Mouse (Mus musculus) megakaryocyte, embryonic 14.5 days (primary cell): ENCODE results near the gene Rhbdd1. TPM values are rescaled to one million over a fixed set of nuclear protein-coding genes. Genes with fewer than 3 reads are reported as not detected.

Experiments used
- H3K27me3 ChIP-seq: replicated peaks from 2 replicates; pipeline ENCODE3; 2012; ENCODE audit warnings: inconsistent platforms
- H3K36me3 ChIP-seq: replicated peaks from 2 replicates; pipeline ENCODE3; 2012; ENCODE audit warnings: low read length, inconsistent platforms, mixed read lengths
- H3K4me1 ChIP-seq: 2 replicates; pipeline ENCODE4 v1.6.1; 2012; ENCODE audit warnings: inconsistent platforms
- H3K4me3 ChIP-seq: replicated peaks from 2 replicates; pipeline ENCODE3; 2012; ENCODE audit warnings: moderate library complexity, mild to moderate bottlenecking, inconsistent platforms
- H3K9me3 ChIP-seq: 2 replicates; pipeline ENCODE4 v1.6.1; 2012; ENCODE audit warnings: inconsistent platforms
- FLI1 ChIP-seq: IDR thresholded peaks from 2 replicates; pipeline ENCODE4 v1.6.1; 2012; ENCODE audit warnings: low read length, inconsistent platforms, mixed read lengths
- GATA1 ChIP-seq: IDR thresholded peaks from 3 replicates; pipeline ENCODE4 v1.6.1; 2012; ENCODE audit warnings: mixed read lengths, low read length, inconsistent platforms, borderline replicate concordance
- polyA plus RNA-seq: library from polyadenylated mRNA; stranded (reverse); fragments of >175 nt; gene quantifications from 2 replicates; pipeline ENCODE4 v1.2.3, GENCODE M21; 2012; ENCODE audit warnings: low replicate concordance; ENCODE audit not compliant: insufficient read depth

Rhbdd1 gene
- polyA plus RNA-seq, 1 experiment = 1.2 TPM

- TF ChIP-seq GATA1 = no peak
- no peak for TF ChIP-seq FLI1
- Histone ChIP-seq H3K4me3 (no peak overlapping the region), H3K9me3 (peaks cover 8% of the 10 kb centered on the region; the same call in 1 of the 2 replicates), H3K4me1 (no peaks in the 10 kb centered on the region), H3K36me3 (no peaks in the 10 kb centered on the region), H3K27me3 (no peaks in the 10 kb centered on the region)
These were observed 158.3 kb downstream of the Rhbdd1 start for GRCm38 (mm10) chr1:82474461-82474961.

GRCm38 (mm10) chr1:82475254-82475653, 159.0 kb downstream of the Rhbdd1 start:
- H3K4me1 ChIP-seq = no peaks in the 10 kb centered on the region
- no peak overlapping the region for H3K4me3 ChIP-seq
- H3K36me3 ChIP-seq = no peaks in the 10 kb centered on the region
- TF ChIP-seq FLI1 (no peak), GATA1 (no peak)
- peaks cover 8% of the 10 kb centered on the region; the same call in 1 of the 2 replicates for H3K9me3 ChIP-seq
- no peaks in the 10 kb centered on the region for H3K27me3 ChIP-seq

- H3K36me3 ChIP-seq = no peaks in the 10 kb centered on the region
- no peak overlapping the region for H3K4me3 ChIP-seq
- no peaks in the 10 kb centered on the region for H3K4me1 ChIP-seq
- peaks cover 4% of the 10 kb centered on the region; the same call in 1 of the 2 replicates for H3K9me3 ChIP-seq
- H3K27me3 ChIP-seq = no peaks in the 10 kb centered on the region
- TF ChIP-seq FLI1 = no peak
- no peak for TF ChIP-seq GATA1
These were observed 159.6 kb downstream of the Rhbdd1 start for GRCm38 (mm10) chr1:82475821-82476220.

GRCm38 (mm10) chr1:82476256-82476655, 160.0 kb downstream of the Rhbdd1 start:
- Histone ChIP-seq H3K27me3 (no peaks in the 10 kb centered on the region), H3K4me3 (no peak overlapping the region), H3K9me3 (0 out of 2 replicates have a peak, but pooled peaks cover 3% of the 10 kb centered on the region), H3K4me1 (no peaks in the 10 kb centered on the region), H3K36me3 (no peaks in the 10 kb centered on the region)
- TF ChIP-seq FLI1 = no peak
- TF ChIP-seq GATA1 = no peak

- H3K4me1 ChIP-seq = no peaks in the 10 kb centered on the region
- no peaks in the 10 kb centered on the region for H3K36me3 ChIP-seq
- no peak for TF ChIP-seq GATA1
- no peak for TF ChIP-seq FLI1
- H3K9me3 ChIP-seq = 0 out of 2 replicates have a peak, but pooled peaks cover 3% of the 10 kb centered on the region
- no peak overlapping the region for H3K4me3 ChIP-seq
- no peaks in the 10 kb centered on the region for H3K27me3 ChIP-seq
These were observed 160.5 kb downstream of the Rhbdd1 start for GRCm38 (mm10) chr1:82476746-82477145.

GRCm38 (mm10) chr1:82479696-82480487, 163.6 kb downstream of the Rhbdd1 start:
- TF ChIP-seq FLI1 (no peak), GATA1 (no peak)
- H3K27me3 ChIP-seq = no peaks in the 10 kb centered on the region
- H3K4me3 ChIP-seq = no peak overlapping the region
- 0 out of 2 replicates have a peak, but pooled peaks cover 5% of the 10 kb centered on the region for H3K9me3 ChIP-seq
- no peaks in the 10 kb centered on the region for H3K36me3 ChIP-seq
- no peaks in the 10 kb centered on the region for H3K4me1 ChIP-seq

GRCm38 (mm10) chr1:82482371-82482770, 166.1 kb downstream of the Rhbdd1 start:
- H3K27me3 ChIP-seq = no peaks in the 10 kb centered on the region
- TF ChIP-seq GATA1 (no peak), FLI1 (no peak)
- 0 out of 2 replicates have a peak, but pooled peaks cover 8% of the 10 kb centered on the region for H3K9me3 ChIP-seq
- no peak overlapping the region for H3K4me3 ChIP-seq
- H3K36me3 ChIP-seq = no peaks in the 10 kb centered on the region
- no peaks in the 10 kb centered on the region for H3K4me1 ChIP-seq

- H3K4me3 ChIP-seq = no peak overlapping the region
- 0 out of 2 replicates have a peak, but pooled peaks cover 8% of the 10 kb centered on the region for H3K9me3 ChIP-seq
- no peaks in the 10 kb centered on the region for H3K4me1 ChIP-seq
- TF ChIP-seq GATA1 (no peak), FLI1 (no peak)
- H3K36me3 ChIP-seq = no peaks in the 10 kb centered on the region
- no peaks in the 10 kb centered on the region for H3K27me3 ChIP-seq
These were observed 170.1 kb downstream of the Rhbdd1 start for GRCm38 (mm10) chr1:82486371-82486770.

- Histone ChIP-seq H3K4me1 (no peaks in the 10 kb centered on the region), H3K36me3 (no peaks in the 10 kb centered on the region), H3K9me3 (peaks cover 9% of the 10 kb centered on the region; the same call in 1 of the 2 replicates), H3K27me3 (no peaks in the 10 kb centered on the region), H3K4me3 (no peak overlapping the region)
- no peak for TF ChIP-seq GATA1
- no peak for TF ChIP-seq FLI1
These were observed 175.7 kb downstream of the Rhbdd1 start for GRCm38 (mm10) chr1:82491954-82492353.

Other genes with a start within 250 kb of the Rhbdd1 start
- not detected in 2 replicates for gene Gm9747, start 83.3 kb upstream of the Rhbdd1 start, polyA plus RNA-seq
- gene Irs1, start 25.0 kb upstream of the Rhbdd1 start, polyA plus RNA-seq = 0.35 TPM in 1 of 2 replicates, not detected in the other